Mouse (Mus musculus) stomach, postnatal 0 days (tissue): ENCODE measurements around the gene Flt3.

Experiments used
- CTCF ChIP-seq: IDR thresholded peaks from 2 replicates; pipeline ENCODE4 v1.5.1; 2016; ENCODE audit warnings: antibody characterized with exemption, low read depth, mild to moderate bottlenecking, moderate library complexity
- EP300 ChIP-seq: optimal IDR thresholded peaks from 2 replicates; pipeline ENCODE3; 2016; ENCODE audit warnings: antibody characterized with exemption

DNA sequence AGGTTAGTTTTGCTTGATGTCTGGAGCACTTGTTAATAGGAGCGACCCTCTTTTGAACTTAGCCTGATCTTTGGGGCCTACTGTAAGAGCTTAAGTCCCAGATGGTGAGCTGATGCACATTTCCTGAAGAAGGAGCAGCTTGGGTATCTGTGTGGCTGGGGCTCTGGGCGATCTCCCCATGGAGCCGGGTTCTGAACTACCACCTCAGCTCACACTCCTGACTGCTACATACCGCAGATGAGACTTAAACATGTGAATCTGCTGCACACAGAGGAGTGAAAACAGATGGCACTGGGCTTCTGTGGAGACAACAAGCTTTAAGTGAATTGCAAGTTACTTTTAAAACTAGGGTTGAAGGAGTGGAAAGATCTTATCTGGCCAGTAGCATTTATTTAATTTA is 45.0 kb upstream of the Flt3 start:
- TF ChIP-seq EP300 (no peak), CTCF (no peak)
